Mouse (Mus musculus) frontal cortex, adult 2 months (tissue): ENCODE results near the gene St8sia2. TPM values are rescaled to one million over a fixed set of nuclear protein-coding genes. Genes with fewer than 3 reads are reported as not detected.

Experiments
- DNase-seq, 2 experiments: peaks; one replicate each; pipeline ENCODE4 v3.0.0; 2022; ENCODE audit warnings: low spot score in 1 of 2; ENCODE audit errors: extremely low spot score in 1 of 2
- polyA plus RNA-seq: library from polyadenylated mRNA; depleted of rRNA; stranded (reverse); fragments of >200 nt; gene quantifications from 2 replicates; pipeline ENCODE4 v1.2.3, GENCODE M21; 2012

The St8sia2 gene
- polyA plus RNA-seq, 1 experiment, result 2.8 TPM

- DNase-seq, result no peak
These were observed 122.4 kb downstream of the St8sia2 start for GRCm38 (mm10) chr7:73890891-73891610.

GRCm38 (mm10) chr7:73890466-73890865 lies 123.0 kb downstream of the St8sia2 start:
- no peak for DNase-seq
